Mouse (Mus musculus) liver, embryonic 13.5 days (tissue): ENCODE data around the gene Podxl2. TPM values are rescaled to one million over a fixed set of nuclear protein-coding genes. Genes with fewer than 3 reads are reported as not detected.

Experiments used
- polyA plus RNA-seq: library from polyadenylated mRNA; unstranded; fragments of >200 nt; fragmentation: Nextera tagmentation; extraction: Ambion mirVana; gene quantifications from 2 replicates; pipeline ENCODE4 v1.2.1, GENCODE M21; 2015

Podxl2 gene
- polyA plus RNA-seq, 1 experiment from 2014 or later, result 2.3 TPM

Other genes with a start within 250 kb of the Podxl2 start
- gene Kbtbd12, start 237.1 kb downstream of the Podxl2 start, polyA plus RNA-seq, result 1.1 and 1.6 TPM in 2 replicates
- gene Mgll, start 150.6 kb downstream of the Podxl2 start, polyA plus RNA-seq, result 66.8 and 68.8 TPM in 2 replicates
- gene Abtb1, start 33.1 kb downstream of the Podxl2 start, polyA plus RNA-seq, result 45.5 and 46.5 TPM in 2 replicates
- gene Mcm2, start 23.7 kb upstream of the Podxl2 start, polyA plus RNA-seq, result 186 and 202 TPM in 2 replicates
- 42.8 and 46.0 TPM in 2 replicates for gene Tpra1, start 27.2 kb upstream of the Podxl2 start, polyA plus RNA-seq